Mouse (Mus musculus): Measurements from ENCODE around the gene Cfi. TPM values are rescaled to one million over a fixed set of nuclear protein-coding genes. Genes with fewer than 3 reads are reported as not detected.

The Cfi gene
- polyA plus RNA-seq, 1 experiment: not detected

- no peak overlapping the region for H3K27ac ChIP-seq (ENCODE audit: insufficient read depth, low read length)
- TF ChIP-seq CTCF (IDR thresholded peaks at IDR 0.05; ENCODE audit: borderline replicate concordance, insufficient read depth, low read length) (no peak), POLR2A (IDR thresholded peaks at IDR 0.05; ENCODE audit: low read depth, low read length) (no peak)
- no peaks in the 10 kb centered on the region; the same call in 1 of the 2 replicates for H3K4me1 ChIP-seq (ENCODE audit: control insufficient read depth, insufficient read depth, low read length)
- H3K4me3 ChIP-seq (ENCODE audit: insufficient read depth, low read length): no peak overlapping the region
Measured at GRCm38 (mm10) chr3:129824146-129824545, 11.5 kb upstream of the Cfi start.

- H3K4me3 ChIP-seq (ENCODE audit: insufficient read depth, low read length): no peak overlapping the region
- peaks cover 6% of the 10 kb centered on the region for H3K4me1 ChIP-seq (ENCODE audit: control insufficient read depth, insufficient read depth, low read length)
- TF ChIP-seq POLR2A (IDR thresholded peaks at IDR 0.05; ENCODE audit: low read depth, low read length) (no peak), CTCF (IDR thresholded peaks at IDR 0.05; ENCODE audit: borderline replicate concordance, insufficient read depth, low read length) (no peak)
- no peak overlapping the region for H3K27ac ChIP-seq (ENCODE audit: insufficient read depth, low read length)
Measured at GRCm38 (mm10) chr3:129824891-129825290, 10.8 kb upstream of the Cfi start.

GRCm38 (mm10) chr3:129826691-129827090, 9.0 kb upstream of the Cfi start:
- Histone ChIP-seq H3K4me1 (ENCODE audit: control insufficient read depth, insufficient read depth, low read length) (peaks cover 6% of the 10 kb centered on the region), H3K27ac (ENCODE audit: insufficient read depth, low read length) (no peak overlapping the region), H3K4me3 (ENCODE audit: insufficient read depth, low read length) (no peak overlapping the region)
- TF ChIP-seq CTCF (IDR thresholded peaks at IDR 0.05; ENCODE audit: borderline replicate concordance, insufficient read depth, low read length) (no peak), POLR2A (IDR thresholded peaks at IDR 0.05; ENCODE audit: low read depth, low read length) (no peak)

- Histone ChIP-seq H3K4me1 (ENCODE audit: control insufficient read depth, insufficient read depth, low read length) (peaks cover 6% of the 10 kb centered on the region), H3K27ac (ENCODE audit: insufficient read depth, low read length) (no peak overlapping the region), H3K4me3 (ENCODE audit: insufficient read depth, low read length) (no peak overlapping the region)
- TF ChIP-seq POLR2A (IDR thresholded peaks at IDR 0.05; ENCODE audit: low read depth, low read length) (no peak), CTCF (IDR thresholded peaks at IDR 0.05; ENCODE audit: borderline replicate concordance, insufficient read depth, low read length) (no peak)
Measured at GRCm38 (mm10) chr3:129827691-129828090, 8.0 kb upstream of the Cfi start.

- Histone ChIP-seq H3K4me1 (ENCODE audit: control insufficient read depth, insufficient read depth, low read length) (peaks cover 6% of the 10 kb centered on the region), H3K4me3 (ENCODE audit: insufficient read depth, low read length) (peak overlapping the region; percentile 63), H3K27ac (ENCODE audit: insufficient read depth, low read length) (peak overlapping the region; percentile 64)
- no peak for TF ChIP-seq POLR2A (IDR thresholded peaks at IDR 0.05; ENCODE audit: low read depth, low read length)
- TF ChIP-seq CTCF (IDR thresholded peaks at IDR 0.05; ENCODE audit: borderline replicate concordance, insufficient read depth, low read length): no peak
Measured at GRCm38 (mm10) chr3:129830626-129831025, 5.1 kb upstream of the Cfi start.

GRCm38 (mm10) chr3:129831035-129831568, 4.6 kb upstream of the Cfi start, which contains the start of gene Gar1:
TSS of gene Gar1 (minus strand) at chr3:129831396.
- Histone ChIP-seq H3K27ac (ENCODE audit: insufficient read depth, low read length) (peak within 1 kb of the TSS; percentile 64), H3K4me1 (ENCODE audit: control insufficient read depth, insufficient read depth, low read length) (peaks cover 6% of the 10 kb centered on the region), H3K4me3 (ENCODE audit: insufficient read depth, low read length) (peak within 1 kb of the TSS; percentile 63)
- no peak for TF ChIP-seq CTCF (IDR thresholded peaks at IDR 0.05; ENCODE audit: borderline replicate concordance, insufficient read depth, low read length)
- peak; percentile 73 for TF ChIP-seq POLR2A (IDR thresholded peaks at IDR 0.05; ENCODE audit: low read depth, low read length)

- H3K4me1 ChIP-seq (ENCODE audit: control insufficient read depth, insufficient read depth, low read length): no peaks in the 10 kb centered on the region
- TF ChIP-seq CTCF (IDR thresholded peaks at IDR 0.05; ENCODE audit: borderline replicate concordance, insufficient read depth, low read length): no peak
- TF ChIP-seq POLR2A (IDR thresholded peaks at IDR 0.05; ENCODE audit: low read depth, low read length): no peak
- no peak overlapping the region for H3K4me3 ChIP-seq (ENCODE audit: insufficient read depth, low read length)
- H3K27ac ChIP-seq (ENCODE audit: insufficient read depth, low read length): no peak overlapping the region
Measured at GRCm38 (mm10) chr3:129836051-129836697, 490 bp downstream of the Cfi start.

GRCm38 (mm10) chr3:129836965-129837364, 1.3 kb downstream of the Cfi start:
- Histone ChIP-seq H3K4me1 (ENCODE audit: control insufficient read depth, insufficient read depth, low read length) (no peaks in the 10 kb centered on the region), H3K27ac (ENCODE audit: insufficient read depth, low read length) (no peak overlapping the region), H3K4me3 (ENCODE audit: insufficient read depth, low read length) (no peak overlapping the region)
- TF ChIP-seq CTCF (IDR thresholded peaks at IDR 0.05; ENCODE audit: borderline replicate concordance, insufficient read depth, low read length): no peak
- TF ChIP-seq POLR2A (IDR thresholded peaks at IDR 0.05; ENCODE audit: low read depth, low read length): no peak

GRCm38 (mm10) chr3:129838017-129838416, 2.3 kb downstream of the Cfi start:
- H3K4me3 ChIP-seq (ENCODE audit: insufficient read depth, low read length): no peak overlapping the region
- no peak for TF ChIP-seq POLR2A (IDR thresholded peaks at IDR 0.05; ENCODE audit: low read depth, low read length)
- no peak for TF ChIP-seq CTCF (IDR thresholded peaks at IDR 0.05; ENCODE audit: borderline replicate concordance, insufficient read depth, low read length)
- no peak overlapping the region for H3K27ac ChIP-seq (ENCODE audit: insufficient read depth, low read length)

GRCm38 (mm10) chr3:129845868-129846267, 10.2 kb downstream of the Cfi start:
- no peak overlapping the region for H3K4me3 ChIP-seq (ENCODE audit: insufficient read depth, low read length)
- H3K27ac ChIP-seq (ENCODE audit: insufficient read depth, low read length): no peak overlapping the region
- H3K4me1 ChIP-seq (ENCODE audit: control insufficient read depth, insufficient read depth, low read length): no peaks in the 10 kb centered on the region
- no peak for TF ChIP-seq CTCF (IDR thresholded peaks at IDR 0.05; ENCODE audit: borderline replicate concordance, insufficient read depth, low read length)
- no peak for TF ChIP-seq POLR2A (IDR thresholded peaks at IDR 0.05; ENCODE audit: low read depth, low read length)

More at GRCm38 (mm10) chr3:129838017-129838416, 2.3 kb downstream of the Cfi start:
- H3K4me1 ChIP-seq (ENCODE audit: control insufficient read depth, insufficient read depth, low read length): no peaks in the 10 kb centered on the region
